Mouse (Mus musculus) myocyte (in vitro differentiated cells): Measurements from ENCODE around the gene Col8a2. TPM values are rescaled to one million over a fixed set of nuclear protein-coding genes. Genes with fewer than 3 reads are reported as not detected.

Experiments
- H3K27me3 ChIP-seq: one replicate; pipeline ENCODE4 v1.6.1; 2011; ENCODE audit not compliant: control insufficient read depth, insufficient read depth, insufficient read length
- H3K36me3 ChIP-seq: one replicate; pipeline ENCODE4 v1.6.1; 2011; ENCODE audit not compliant: control insufficient read depth, insufficient read depth
- H3K4me2 ChIP-seq: one replicate; pipeline ENCODE4 v1.6.1; 2011; ENCODE audit warnings: low read depth, control low read depth
- H3K4me3 ChIP-seq: one replicate; pipeline ENCODE4 v1.5.1; 2011; ENCODE audit warnings: mild to moderate bottlenecking, control low read depth, moderate library complexity
- H3K79me2 ChIP-seq: one replicate; pipeline ENCODE4 v1.6.1; 2011; ENCODE audit not compliant: control insufficient read depth, insufficient read depth
- H3ac ChIP-seq: one replicate; pipeline ENCODE4 v1.6.1; 2011; ENCODE audit not compliant: control insufficient read depth, insufficient read length
- CEBPB ChIP-seq: IDR thresholded peaks from 2 replicates; pipeline ENCODE4 v1.6.1; 2011; ENCODE audit warnings: mild to moderate bottlenecking, moderate library complexity; ENCODE audit not compliant: poor library complexity, insufficient read depth, severe bottlenecking
- E2F4 ChIP-seq: IDR thresholded peaks from one replicate; pipeline ENCODE4 v1.6.1; 2011; ENCODE audit warnings: mild to moderate bottlenecking, control low read depth, moderate library complexity; ENCODE audit not compliant: insufficient read depth
- MAX ChIP-seq: IDR thresholded peaks from one replicate; pipeline ENCODE4 v1.6.1; 2011; ENCODE audit warnings: low read depth, mild to moderate bottlenecking, control low read depth
- MYOD1 ChIP-seq, 3 experiments: IDR thresholded peaks; one replicate each; pipeline ENCODE4 v1.6.1; 2011; ENCODE audit warnings: control low read depth in 2 of 3, low read depth in 2 of 3, mild to moderate bottlenecking in 2 of 3, moderate library complexity in 1 of 3; ENCODE audit not compliant: insufficient read length in 2 of 3, control insufficient read depth in 1 of 3
- MYOG ChIP-seq, 3 experiments: IDR thresholded peaks; one replicate each; pipeline ENCODE4 v1.6.1; 2011; ENCODE audit warnings: control low read depth in 2 of 3, low read depth in 2 of 3, mild to moderate bottlenecking in 2 of 3; ENCODE audit not compliant: insufficient read length in 2 of 3, control insufficient read depth in 1 of 3, insufficient read depth in 1 of 3
- POLR2A ChIP-seq: IDR thresholded peaks from one replicate; pipeline ENCODE4 v1.6.1; 2011; ENCODE audit warnings: low read depth, mild to moderate bottlenecking, control low read depth, moderate library complexity; ENCODE audit not compliant: insufficient read length
- POLR2AphosphoS2 ChIP-seq: IDR thresholded peaks from one replicate; pipeline ENCODE4 v1.6.1; 2011; ENCODE audit warnings: low read depth, control low read depth; ENCODE audit not compliant: insufficient read length
- REST ChIP-seq: IDR thresholded peaks from one replicate; pipeline ENCODE4 v1.6.1; 2011; ENCODE audit warnings: mild to moderate bottlenecking, control low read depth, moderate library complexity; ENCODE audit not compliant: insufficient read depth, insufficient read length
- SRF ChIP-seq: IDR thresholded peaks from one replicate; pipeline ENCODE4 v1.6.1; 2011; ENCODE audit warnings: low read depth; ENCODE audit not compliant: control insufficient read depth, insufficient read length
- TCF12 ChIP-seq: IDR thresholded peaks from one replicate; pipeline ENCODE4 v1.6.1; 2011; ENCODE audit warnings: mild to moderate bottlenecking, control low read depth; ENCODE audit not compliant: poor library complexity, insufficient read depth, severe bottlenecking
- TCF3 ChIP-seq: IDR thresholded peaks from one replicate; pipeline ENCODE4 v1.6.1; 2011; ENCODE audit warnings: low read depth, control low read depth; ENCODE audit not compliant: insufficient read length
- USF1 ChIP-seq: IDR thresholded peaks from one replicate; pipeline ENCODE4 v1.6.1; 2011; ENCODE audit warnings: low read depth, mild to moderate bottlenecking, control low read depth, moderate library complexity
- polyA plus RNA-seq: library from polyadenylated mRNA; unstranded; fragments of >200 nt; fragmentation: generic; extraction: Trizol; gene quantifications from one replicate; pipeline ENCODE4 v1.2.1, GENCODE M21; 2012; ENCODE audit warnings: missing spikeins

Col8a2 gene
- polyA plus RNA-seq, 1 experiment, result 0.06 TPM

DNA sequence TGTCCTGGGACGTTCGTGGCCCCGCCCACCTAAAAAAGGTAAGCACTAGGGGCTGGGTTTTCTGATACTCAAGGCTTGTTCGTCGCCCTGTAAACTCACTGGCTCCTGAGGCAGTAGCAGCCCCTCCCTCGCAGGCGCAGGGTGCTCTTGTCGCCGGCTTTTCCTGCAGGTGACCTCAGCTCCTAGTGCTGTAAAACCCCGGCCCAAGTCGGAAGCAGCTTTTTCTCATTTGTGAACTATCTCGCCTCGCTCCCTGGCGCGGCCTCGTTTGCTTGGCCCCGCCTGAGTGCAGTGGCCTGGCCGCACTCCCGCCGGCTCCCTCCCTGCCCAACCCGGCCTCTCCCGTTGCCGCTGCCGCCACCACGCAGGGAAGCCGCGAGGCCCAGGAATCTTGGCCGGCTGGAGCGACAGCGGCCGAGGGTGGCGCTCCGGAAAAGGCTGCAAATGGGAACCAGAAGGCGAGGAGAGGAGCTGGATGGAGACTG lies 10.1 kb downstream of the Col8a2 start:
- no peak overlapping the region for H3K4me2 ChIP-seq
- H3K79me2 ChIP-seq, result no peaks in the 10 kb centered on the region
- no peak overlapping the region for H3K4me3 ChIP-seq
- no peaks in the 10 kb centered on the region for H3K27me3 ChIP-seq
- TF ChIP-seq MYOD1 (IDR thresholded peaks at IDR 0.05; ENCODE audit: control insufficient read depth in 1 of 3, insufficient read length in 2 of 3, low read depth in 2 of 3), result no peak
- TF ChIP-seq SRF, result no peak
- no peak for TF ChIP-seq POLR2AphosphoS2
- TF ChIP-seq TCF3, result no peak
- TF ChIP-seq POLR2A, result no peak
- no peak for TF ChIP-seq USF1
- no peaks in the 10 kb centered on the region for H3K36me3 ChIP-seq
- H3ac ChIP-seq, result no peak overlapping the region

- Histone ChIP-seq H3K79me2 (no peaks in the 10 kb centered on the region), H3K4me3 (no peak overlapping the region), H3K4me2 (peak overlapping the region; percentile 78), H3K27me3 (no peaks in the 10 kb centered on the region), H3ac (no peak overlapping the region), H3K36me3 (no peaks in the 10 kb centered on the region)
- no peak for TF ChIP-seq E2F4
- no peak for TF ChIP-seq CEBPB
- peak in 2 of 3 experiments; percentile 62 to 75 for TF ChIP-seq MYOD1 (IDR thresholded peaks at IDR 0.05; ENCODE audit: control insufficient read depth in 1 of 3, insufficient read length in 2 of 3, low read depth in 2 of 3)
- TF ChIP-seq TCF3, result peak; percentile 4
- no peak for TF ChIP-seq POLR2A
- peak in 2 of 3 experiments; percentile 36 to 62 for TF ChIP-seq MYOG (IDR thresholded peaks at IDR 0.05; ENCODE audit: control insufficient read depth in 1 of 3, insufficient read depth in 1 of 3, insufficient read length in 2 of 3, low read depth in 2 of 3)
Measured at GRCm38 (mm10) chr4:126300916-126301583, 14.5 kb downstream of the Col8a2 start.

GRCm38 (mm10) chr4:126301584-126302309 lies 15.2 kb downstream of the Col8a2 start:
- no peaks in the 10 kb centered on the region for H3K27me3 ChIP-seq
- no peaks in the 10 kb centered on the region for H3K79me2 ChIP-seq
- no peak overlapping the region for H3K4me3 ChIP-seq
- H3K36me3 ChIP-seq, result no peaks in the 10 kb centered on the region
- H3K4me2 ChIP-seq, result peak overlapping the region; percentile 78
- TF ChIP-seq E2F4, result no peak
- TF ChIP-seq MAX, result no peak
- TF ChIP-seq CEBPB, result no peak
- TF ChIP-seq POLR2AphosphoS2, result no peak
- TF ChIP-seq USF1, result no peak
- H3ac ChIP-seq, result no peak overlapping the region

GRCm38 (mm10) chr4:126303877-126304276 lies 17.3 kb downstream of the Col8a2 start:
- H3ac ChIP-seq, result no peak overlapping the region
- no peak overlapping the region for H3K4me3 ChIP-seq
- no peaks in the 10 kb centered on the region for H3K27me3 ChIP-seq
- no peak for TF ChIP-seq MYOD1 (IDR thresholded peaks at IDR 0.05; ENCODE audit: control insufficient read depth in 1 of 3, insufficient read length in 2 of 3, low read depth in 2 of 3)
- TF ChIP-seq MAX, result no peak
- no peak for TF ChIP-seq MYOG (IDR thresholded peaks at IDR 0.05; ENCODE audit: control insufficient read depth in 1 of 3, insufficient read depth in 1 of 3, insufficient read length in 2 of 3, low read depth in 2 of 3)
- TF ChIP-seq TCF12, result no peak
- TF ChIP-seq TCF3, result no peak
- TF ChIP-seq SRF, result no peak
- TF ChIP-seq USF1, result no peak
- no peak for TF ChIP-seq POLR2AphosphoS2
- no peak for TF ChIP-seq POLR2A
- TF ChIP-seq E2F4, result no peak
- no peak for TF ChIP-seq CEBPB
- no peak for TF ChIP-seq REST
- H3K4me2 ChIP-seq, result no peak overlapping the region
- H3K36me3 ChIP-seq, result no peaks in the 10 kb centered on the region
- H3K79me2 ChIP-seq, result no peaks in the 10 kb centered on the region

- no peaks in the 10 kb centered on the region for H3K79me2 ChIP-seq
- no peak overlapping the region for H3K4me2 ChIP-seq
- TF ChIP-seq POLR2AphosphoS2 (no peak), CEBPB (no peak), USF1 (no peak), REST (no peak), MAX (no peak)
- H3K27me3 ChIP-seq, result no peaks in the 10 kb centered on the region
- no peak overlapping the region for H3K4me3 ChIP-seq
- no peak overlapping the region for H3ac ChIP-seq
- no peaks in the 10 kb centered on the region for H3K36me3 ChIP-seq
Measured at GRCm38 (mm10) chr4:126305428-126305827, 18.8 kb downstream of the Col8a2 start.
